Mouse (Mus musculus) thymus, postnatal 4 days (tissue): Measurements from ENCODE around the gene Il21r.
A peak's percentile ranks its signal among the peaks of the same experiment; 100 is the strongest.

Source experiments
- DNase-seq: peaks from one replicate; pipeline ENCODE4 v3.0.0; 2021

The Il21r gene

DNA sequence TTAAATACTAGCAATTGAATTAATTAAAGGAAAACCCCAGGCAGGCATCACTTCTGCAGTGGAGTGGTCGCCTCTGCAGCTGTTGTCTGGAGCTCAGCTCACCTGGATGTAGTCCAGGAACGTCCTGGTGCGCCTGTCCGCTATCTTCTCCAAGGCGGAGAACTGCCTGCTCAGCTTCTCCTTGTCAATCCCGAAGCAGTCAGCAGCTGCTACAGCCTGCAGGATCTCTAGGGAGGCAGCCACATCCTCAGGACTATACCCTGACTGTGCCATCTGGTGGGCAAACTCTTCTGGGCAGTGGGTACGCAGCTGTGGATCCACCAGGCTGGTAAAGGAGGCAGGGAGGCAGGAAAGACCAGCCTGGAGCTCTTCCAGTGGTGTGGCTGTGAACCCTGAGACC, 42.2 kb downstream of the Il21r start:
- no peak for DNase-seq

DNA sequence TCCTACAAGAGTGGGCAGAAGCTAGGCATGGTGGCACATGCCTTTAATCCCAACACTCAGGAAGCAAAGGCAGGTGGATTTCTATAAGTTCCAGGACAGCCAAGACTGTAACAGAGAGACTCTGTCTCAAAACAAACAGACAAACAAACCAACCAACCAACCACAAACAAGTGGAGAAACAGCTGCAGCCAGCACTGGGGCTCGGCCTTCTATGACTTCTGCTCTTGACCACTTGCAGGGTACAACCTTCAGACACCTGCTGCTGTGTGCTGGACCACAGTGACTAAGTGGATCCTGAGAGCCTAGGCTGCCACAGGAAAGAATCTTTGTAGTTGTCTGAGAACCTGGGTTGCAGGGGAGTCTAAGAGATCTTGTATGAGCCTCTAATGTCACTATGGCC, 45.8 kb downstream of the Il21r start:
- DNase-seq, result no peak

DNA sequence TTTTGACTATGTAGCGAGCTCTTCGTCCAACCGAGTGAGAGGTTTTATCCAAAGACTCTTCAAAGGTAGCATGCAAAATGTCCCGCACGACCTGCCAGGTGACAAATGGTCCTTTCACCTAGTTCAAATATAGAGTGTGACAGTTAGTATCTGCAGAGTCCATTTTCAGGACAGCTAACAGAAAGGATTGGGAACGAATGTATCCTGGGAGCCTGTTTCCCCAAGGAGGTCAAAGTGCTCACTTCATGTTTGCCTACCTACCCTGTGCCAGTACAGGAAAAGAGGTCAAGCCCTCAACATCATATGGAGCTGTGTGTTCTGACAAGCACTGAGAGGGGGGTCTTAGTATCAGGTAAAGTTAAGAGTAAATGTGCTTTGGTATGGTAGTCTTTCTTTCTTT, 54.3 kb downstream of the Il21r start:
- DNase-seq, result no peak

DNA sequence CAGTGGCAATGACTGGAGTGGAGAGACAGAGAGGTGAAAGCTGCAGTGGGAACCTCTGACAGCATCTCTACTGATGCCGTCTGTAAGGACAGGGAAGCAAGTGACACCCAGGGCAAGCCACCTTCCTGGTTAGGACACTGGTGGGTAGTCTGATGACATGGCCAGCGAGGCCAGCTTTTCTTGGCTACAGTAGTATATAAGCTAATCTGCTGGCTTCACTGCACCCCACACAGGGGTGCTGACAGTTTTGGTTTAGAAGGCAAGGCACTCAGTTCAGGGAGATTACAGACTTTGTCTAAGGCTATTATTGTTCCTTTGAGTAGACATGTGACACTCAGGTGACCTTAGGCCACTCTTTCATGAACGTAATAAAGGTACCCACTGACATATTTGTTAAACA, 60.4 kb downstream of the Il21r start:
- DNase-seq, result no peak

DNA sequence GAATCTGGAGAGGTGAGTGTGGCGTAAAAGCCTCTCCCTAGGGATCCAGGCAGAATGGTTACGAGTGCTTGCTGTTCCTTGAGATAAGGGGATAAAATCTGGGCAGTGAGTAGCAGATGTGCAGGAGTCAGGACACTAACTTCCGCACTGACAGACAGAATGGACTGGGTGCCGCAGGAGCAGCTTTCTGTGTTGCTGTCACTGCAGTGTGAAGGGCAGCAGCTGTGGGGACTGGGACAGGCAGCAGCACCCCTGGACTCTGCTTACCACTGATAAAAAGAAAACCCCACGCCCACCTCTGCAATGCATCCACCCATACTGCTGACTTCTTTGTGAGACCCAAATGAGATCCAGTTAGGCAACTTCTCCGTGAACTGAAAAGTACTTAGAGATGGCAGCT, 67.6 kb downstream of the Il21r start:
- DNase-seq, result no peak

DNA sequence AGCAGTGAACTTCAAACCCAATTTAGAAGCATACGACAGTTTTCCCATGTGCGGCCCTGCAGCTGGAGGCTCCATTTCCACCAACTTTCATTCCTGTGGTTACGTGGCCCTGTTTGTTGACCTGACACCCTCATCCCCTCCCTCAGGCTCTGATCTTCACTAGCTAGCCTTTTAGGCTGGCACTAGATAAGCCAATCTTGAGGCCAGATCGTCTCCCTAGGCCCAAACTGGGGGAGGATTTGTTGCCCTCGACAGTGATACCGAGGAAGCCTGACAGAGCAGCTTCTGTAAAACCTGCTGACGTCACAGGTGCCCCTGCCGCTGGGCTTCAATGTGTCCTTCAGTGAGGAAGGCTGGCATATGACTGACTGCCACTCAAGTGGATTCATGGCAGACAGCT, 68.2 kb downstream of the Il21r start:
- no peak for DNase-seq

DNA sequence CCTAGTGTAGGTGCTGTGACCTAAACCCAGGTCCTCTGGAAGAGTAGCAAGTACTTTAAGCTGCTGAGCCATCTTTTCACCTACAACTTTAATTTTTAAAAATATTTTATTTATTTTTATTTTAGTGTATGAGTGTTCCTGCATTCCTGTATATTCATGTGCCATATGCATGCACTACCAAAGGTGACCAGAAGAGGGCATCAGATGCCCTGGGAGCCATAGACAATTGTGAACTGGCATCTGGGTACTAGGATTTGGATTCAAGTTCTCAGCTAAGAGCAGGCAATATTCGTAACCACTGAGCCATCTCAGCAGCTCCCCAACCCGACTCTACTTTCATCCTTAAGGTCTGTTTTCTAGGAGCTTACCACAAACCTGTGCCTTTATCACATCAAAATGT, 71.7 kb downstream of the Il21r start:
- peak; percentile 76 for DNase-seq

DNA sequence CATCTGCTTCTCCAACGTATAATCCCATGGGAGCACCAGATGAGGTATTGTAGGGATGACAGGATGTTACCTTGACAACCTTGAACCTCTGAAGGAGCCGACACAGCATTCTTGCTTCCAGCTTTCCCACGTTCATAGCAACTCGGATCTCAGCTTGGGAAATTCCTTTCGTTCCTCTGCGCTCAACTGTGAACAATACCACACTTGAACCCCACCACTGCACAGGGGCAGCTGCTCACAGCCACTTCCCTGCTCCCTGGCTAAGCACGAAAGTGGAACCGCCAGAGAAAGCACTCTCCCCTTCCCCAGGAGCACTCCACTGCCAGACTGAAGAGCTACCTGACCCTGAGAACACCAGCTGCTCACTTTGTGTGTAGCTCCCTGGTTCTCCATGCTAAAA, 75.5 kb downstream of the Il21r start:
- no peak for DNase-seq

DNA sequence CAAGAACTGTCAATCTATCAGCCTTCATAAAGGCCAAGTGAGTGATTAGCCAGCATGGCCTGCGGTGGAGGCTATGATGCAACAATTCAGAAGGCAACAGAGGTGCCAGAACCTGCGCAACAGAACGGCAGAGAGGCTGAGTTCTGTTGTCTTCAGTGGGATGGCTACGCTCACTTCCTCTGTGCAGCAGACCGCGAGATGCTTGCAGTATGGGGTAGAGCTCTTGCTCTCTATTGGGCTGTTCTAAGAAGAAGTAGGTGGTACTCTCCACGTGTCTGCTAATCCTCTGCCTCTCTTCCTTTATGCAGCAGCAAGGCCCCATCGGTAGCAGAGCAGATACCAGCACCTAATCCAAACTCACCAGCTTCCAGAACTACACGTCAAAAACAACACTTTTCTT, 76.7 kb downstream of the Il21r start:
- no peak for DNase-seq
